Mouse (Mus musculus): ENCODE data around the gene 2010109A12Rik.

2010109A12Rik gene

DNA sequence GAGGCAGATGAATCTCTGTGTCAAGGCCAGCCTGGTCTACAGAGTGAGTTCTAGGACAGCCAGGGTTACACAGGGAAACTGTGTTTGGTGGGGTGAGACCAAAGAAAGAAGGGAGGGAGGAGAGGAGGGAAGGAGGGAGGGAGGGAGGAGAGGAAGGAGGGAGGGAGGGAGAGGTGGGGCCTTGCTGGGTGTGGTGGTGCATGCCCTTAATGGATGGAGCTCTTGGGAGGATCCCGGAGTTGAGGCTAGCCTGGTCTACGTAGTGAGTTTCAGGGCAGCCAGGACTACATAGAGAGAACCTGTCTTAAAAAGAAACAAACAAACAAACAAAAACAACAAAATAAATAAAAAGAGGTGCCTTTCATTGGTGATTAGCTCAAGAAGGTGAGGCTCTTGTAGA is 26.5 kb downstream of the 2010109A12Rik start:
- no peak for DNase-seq

DNA sequence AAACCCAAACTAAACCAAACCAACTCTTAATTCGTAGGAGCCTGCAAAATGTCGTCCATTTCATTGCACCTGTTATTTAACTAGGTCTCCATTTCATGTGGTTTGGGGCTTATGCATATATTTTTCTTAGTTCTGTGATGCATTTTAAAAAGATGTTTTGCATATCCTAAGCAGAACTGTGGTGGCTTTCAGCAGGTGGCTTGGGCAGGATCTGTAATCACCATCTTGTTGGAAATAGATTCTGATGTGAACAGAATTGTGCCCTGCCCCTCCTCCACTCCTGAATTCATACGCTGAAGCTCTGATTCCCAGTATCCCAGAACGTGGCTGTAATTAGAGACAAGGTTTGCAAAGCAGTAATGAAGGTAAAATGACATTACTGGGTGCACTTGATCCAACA is 27.8 kb downstream of the 2010109A12Rik start:
- no peak for DNase-seq

DNA sequence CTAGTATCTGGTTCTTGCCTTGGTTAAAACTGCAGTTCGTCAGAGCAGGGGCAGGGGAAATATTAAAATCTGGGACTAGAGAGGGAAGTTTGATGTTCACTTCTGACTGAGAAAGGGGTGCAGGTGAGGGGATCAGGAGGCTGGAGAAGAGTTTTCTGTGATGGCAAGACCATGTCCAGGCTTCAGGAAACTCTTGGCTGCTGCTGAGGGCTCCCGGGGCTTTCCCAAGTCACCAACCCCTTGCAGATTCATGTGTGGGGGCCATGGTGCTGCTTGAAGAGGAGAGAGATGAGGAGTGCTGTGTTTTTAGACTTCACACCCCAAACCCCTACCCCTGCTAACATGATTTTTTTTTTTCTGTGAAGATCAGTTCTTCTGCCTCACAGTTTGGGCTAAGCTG is 28.3 kb downstream of the 2010109A12Rik start:
- DNase-seq = no peak

DNA sequence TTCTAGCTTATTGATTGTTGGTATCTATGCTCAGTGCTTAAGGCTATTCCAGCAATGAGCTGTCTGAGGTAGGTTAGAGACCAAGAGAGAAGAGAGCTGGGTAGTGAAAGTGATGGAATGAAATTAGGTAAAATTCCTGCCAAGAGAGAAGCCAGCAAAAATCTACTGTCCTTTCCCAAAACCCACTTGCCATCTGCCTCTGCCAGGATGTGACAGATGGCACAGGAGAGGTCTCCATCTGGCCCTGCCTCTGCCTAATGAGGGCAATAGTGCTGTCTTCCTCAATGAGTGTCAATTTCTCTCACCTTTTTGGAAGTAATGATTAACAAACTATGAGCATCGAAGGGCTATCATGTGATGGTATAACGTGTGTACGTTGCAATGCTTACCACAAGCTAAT is 29.6 kb downstream of the 2010109A12Rik start:
- no peak for DNase-seq

DNA sequence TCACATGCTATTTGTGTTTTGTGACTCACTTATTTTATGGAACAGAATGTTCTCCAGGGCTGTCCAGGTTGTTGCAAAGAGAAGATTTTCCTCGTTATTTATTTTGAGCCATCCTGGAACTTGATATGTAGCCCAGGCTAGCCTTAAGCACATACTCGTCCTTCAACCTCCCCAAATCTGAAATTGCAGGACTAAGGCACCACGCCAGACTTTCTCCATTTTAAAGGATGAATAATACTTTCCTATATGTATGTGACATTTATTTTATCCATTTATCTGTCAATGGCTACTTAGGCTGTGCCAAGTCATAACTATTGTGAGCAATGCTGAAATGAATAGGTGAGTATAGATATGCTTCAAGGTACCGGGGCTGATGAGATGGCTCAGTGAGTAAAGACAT is 30.2 kb downstream of the 2010109A12Rik start:
- DNase-seq = no peak

DNA sequence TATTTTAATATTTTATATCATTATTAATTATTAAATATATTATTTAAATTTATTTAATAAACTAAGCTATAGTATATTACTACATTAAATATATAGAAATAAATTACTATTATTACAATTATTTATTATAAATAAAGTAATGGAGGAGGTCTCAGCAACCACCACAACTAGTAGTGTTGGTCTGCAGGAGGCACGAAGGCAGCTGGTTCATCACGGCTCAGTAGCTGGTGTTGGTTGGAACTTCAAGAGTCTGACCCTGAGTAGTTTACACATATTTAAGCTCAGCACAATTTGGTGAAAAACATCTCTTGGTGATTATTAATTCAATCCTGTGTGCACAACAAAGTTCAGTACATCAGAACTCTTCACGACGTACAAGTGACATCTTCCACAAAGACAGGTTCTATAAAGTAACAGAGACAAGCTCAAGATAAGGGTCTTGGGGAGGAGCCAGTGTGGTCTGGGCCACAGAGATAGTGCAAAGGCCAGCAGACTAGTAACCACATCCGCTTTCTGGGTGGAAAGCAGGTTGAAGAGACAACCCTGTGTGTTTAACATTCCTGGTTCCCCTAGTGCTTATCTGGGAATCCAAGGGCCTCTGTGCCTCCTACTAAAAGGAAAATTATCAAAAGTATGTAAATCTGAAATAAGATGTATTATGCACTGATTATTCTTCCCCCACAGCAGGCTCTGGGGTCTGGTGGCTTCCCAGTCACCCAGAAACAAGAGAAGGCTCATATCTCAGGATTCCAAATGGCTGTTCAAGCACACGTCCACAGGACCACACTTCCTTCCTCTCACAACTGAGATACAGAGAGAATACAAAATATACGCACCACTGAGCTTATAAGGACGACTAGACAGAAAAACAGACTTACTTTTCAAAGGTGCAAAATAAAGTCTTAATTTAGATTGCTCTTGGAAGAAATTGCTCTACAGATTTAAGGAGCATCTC is 33.5 kb downstream of the 2010109A12Rik start:
- no peak for DNase-seq

DNA sequence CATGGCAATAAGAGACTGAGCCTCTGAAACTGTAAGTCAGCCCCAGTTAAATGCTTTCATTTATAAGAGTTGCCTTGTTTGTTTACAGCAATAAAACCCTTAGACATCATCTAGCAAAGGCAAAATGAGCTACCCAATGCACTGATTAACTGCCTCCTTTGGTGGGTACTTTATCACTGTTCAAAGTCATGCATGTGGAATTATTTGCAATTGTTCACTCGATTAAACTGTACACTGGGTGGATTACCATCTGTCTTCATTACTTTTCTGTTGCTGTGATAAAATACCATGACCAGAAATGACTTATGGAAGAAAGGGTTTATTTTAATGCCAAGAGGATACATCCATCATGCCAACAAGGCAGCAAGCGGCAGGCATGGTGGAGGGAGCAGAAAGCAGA is 39.0 kb downstream of the 2010109A12Rik start:
- DNase-seq = no peak

DNA sequence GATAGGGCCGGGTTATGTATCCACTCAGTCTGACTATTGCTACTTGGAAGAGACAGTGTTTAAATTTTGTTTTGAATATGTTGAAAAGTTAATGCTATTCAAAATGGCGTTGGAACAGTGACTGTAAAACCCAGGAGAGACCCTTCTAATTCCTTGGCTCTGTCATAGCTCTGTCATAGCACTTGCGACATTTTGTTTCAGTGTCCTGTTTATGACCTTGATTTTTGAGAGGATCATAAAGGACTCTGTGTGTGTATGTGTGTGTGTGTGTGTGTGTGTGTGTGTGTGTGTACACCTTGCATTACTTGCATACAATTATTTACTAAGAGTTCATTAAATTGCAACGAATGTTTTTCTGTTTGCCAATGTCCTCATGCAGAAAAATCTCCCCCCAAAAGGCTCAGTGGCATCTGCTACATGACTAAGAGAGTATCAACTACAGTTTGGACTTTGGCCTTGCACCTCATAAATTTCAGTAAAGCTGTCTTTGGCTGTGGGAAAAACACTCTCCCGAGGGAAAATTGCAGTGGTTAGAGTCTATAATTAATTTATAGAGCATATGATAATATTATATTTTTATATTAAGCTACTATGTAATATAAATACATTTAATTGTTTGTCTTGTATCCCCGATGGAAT is 43.7 kb downstream of the 2010109A12Rik start:
- DNase-seq = no peak

DNA sequence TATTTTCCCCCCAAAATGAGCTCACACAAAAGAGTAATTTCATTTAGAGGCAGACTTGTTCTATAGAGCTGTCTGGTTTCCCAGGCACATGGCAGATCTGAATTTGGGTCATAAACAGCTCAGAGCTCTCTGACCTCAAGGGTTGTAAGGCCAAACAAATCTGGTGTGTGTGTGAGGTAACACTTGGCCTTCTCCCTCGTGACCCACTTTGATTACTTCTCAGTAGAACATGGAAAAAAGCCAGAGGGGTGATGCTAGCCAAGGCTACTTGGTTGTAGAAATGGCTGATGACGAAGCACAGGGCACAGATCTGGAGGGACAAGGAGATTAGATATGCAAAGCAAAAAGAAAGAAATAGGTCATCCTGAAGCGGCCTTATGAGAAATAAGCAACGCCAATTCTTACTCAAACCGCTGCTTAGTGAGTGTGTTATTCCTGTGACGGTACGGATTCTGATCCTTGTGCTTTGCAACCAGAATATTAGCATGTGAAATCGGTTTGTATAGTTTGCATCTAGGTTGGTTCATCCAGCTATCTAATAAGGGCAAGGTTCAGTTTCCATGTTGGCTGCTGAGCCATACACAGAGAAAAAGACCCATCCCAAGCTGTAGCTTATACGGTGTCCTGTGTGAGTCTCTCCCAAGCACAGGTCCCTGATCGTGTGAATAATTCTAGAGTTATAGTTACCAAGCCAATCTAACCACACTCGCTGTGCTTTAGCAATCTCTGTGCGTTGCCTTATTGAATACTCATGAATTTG is 44.9 kb downstream of the 2010109A12Rik start:
- DNase-seq = no peak

DNA sequence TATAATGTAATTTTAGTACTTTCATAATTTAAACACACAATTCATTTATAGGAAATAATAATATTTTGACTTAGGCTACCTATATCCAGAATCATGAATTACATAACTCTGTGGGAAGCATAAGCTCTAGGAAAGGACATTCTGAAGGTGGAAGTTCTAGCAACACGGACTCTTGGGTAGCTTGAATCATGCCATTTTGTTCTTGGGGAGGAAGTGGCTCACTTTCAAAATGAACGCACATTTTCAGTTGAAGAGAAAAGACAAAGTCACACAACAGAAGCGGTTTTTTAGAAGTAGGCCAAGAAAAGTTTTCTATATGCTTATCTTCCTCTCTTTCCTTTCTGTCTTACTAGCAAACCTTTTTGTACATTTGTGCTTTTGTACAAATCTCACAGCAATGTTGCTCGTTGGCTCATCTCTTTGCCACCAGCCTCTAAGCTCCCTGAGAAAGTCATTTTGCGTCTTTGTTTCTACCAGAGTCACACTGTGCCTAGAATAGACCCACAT is 49.5 kb downstream of the 2010109A12Rik start:
- no peak for DNase-seq

DNA sequence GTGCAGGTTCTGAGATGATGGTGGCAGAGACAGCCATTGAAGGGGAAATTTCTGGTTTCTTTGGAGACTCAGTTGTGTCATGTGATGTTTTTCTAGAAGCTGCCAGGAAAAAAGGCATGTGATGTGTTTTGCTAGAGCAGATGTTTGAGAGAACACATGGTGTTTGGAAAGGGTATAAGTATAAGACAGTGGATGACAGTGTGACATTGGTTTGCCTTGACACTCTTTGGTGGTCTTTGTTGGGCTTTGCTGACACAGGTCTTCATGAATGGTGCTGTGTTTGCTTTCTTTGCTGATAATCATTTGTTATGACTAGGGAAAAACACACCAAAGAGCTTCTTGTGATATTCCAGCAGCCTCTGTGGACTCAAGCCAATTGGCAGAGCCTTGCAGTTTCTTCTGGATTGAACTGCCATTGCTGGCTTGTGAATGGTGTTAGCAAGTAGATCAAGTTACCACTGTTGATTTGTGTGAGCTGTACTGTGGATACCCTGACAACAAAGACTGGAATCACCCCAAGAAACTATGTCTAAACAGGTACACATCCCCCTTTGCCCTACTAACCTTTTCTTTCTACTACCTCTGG is 50.6 kb downstream of the 2010109A12Rik start:
- DNase-seq = no peak

DNA sequence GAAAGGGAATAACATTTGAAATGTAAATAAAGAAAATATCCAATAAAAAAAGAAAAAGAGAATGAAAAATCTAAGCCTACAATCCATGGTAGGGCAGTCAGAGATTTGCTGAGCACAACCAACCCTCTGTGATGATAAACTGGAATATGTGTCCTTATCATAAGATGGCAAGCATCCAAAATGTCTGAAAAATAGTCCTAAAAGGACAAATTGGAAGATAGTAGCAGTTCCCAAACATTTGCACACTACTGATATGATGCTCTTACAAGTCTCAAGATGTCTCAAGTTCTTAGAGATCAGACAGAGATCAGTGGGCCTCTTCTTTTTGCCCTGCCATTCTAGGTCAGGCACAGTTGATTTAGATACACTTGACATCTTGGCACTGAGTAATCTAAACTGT is 53.0 kb downstream of the 2010109A12Rik start:
- DNase-seq = no peak

DNA sequence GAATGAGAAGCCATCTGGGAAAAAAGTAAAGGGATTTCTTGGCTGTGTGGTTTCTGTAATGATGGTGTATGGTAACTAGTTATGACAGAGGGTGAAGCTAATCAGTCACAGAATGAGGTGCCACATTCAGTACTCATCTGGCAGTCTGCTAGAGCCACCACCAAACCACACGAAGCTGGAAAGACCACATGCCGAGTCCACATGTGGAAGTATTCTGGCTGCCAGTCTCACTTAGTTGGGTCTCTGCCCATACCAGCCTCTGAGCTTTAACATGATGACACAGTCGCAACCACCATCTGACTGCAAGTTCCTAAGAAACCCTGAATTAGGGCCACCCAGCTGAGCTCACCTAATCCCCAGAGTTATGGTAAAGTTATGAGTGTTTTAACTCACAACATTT is 54.7 kb downstream of the 2010109A12Rik start:
- no peak for DNase-seq

DNA sequence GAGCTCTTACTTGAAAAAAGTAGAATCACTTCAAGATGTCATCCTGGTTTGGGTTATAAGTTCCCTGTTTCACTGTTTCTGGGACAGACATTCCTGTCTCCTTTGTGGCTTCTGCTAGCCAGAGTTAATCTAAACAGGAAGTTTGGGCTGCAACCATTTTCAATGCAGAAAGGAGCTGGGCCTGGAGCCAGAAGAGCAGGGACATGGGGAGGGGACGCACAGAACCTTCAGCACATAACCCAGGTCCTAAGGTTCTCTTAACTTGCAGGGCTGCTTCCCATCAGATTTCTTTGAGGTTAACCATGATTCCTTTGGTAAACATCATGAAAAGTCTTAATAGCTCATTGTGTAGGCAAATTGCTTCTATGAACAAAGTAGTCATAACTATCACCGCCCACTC is 56.4 kb downstream of the 2010109A12Rik start:
- DNase-seq = no peak
